Mouse (Mus musculus) left cerebral cortex, postnatal 4 days (tissue): ENCODE measurements at regions not wholly inside any gene's neighbourhood (a gene's known extent, or its start where the extent isn't known, plus 50 kb on each side); places are given as distances from the start of the nearest gene placed in this dataset.
"Not testable (repeated sequence)": the region's sequence is repeated elsewhere in the genome, so short reads cannot be mapped to it uniquely, and the experiment has no call there.

Experiments used
- DNase-seq: peaks from one replicate; pipeline ENCODE4 v3.0.0-alpha.2; 2022
- intact Hi-C: fragments of 180-260 bp; cut with DNase I; formaldehyde crosslinking; loops from one replicate; pipeline ENCODE4 v1.15.1; 2025

GRCm38 (mm10) chr4:69443956-69444355 lies 489.8 kb upstream of the Brinp1 start:
- no peak for DNase-seq
- intact Hi-C loops: no loop called here

GRCm38 (mm10) chr4:69435390-69435789 lies 481.2 kb upstream of the Brinp1 start:
- DNase-seq: no peak
- intact Hi-C loops: no loop called here

GRCm38 (mm10) chr4:69410411-69410810 lies 456.2 kb upstream of the Brinp1 start:
- intact Hi-C loops, DNase-seq: not testable (repeated sequence)

GRCm38 (mm10) chr4:69395451-69395850 lies 441.3 kb upstream of the Brinp1 start:
- no peak for DNase-seq
- intact Hi-C loops: no loop called here

- intact Hi-C loops: no loop called here
- no peak for DNase-seq
These were observed 429.1 kb upstream of the Brinp1 start for GRCm38 (mm10) chr4:69383318-69383717.

- intact Hi-C loops: no loop called here
- no peak for DNase-seq
These were observed 392.8 kb upstream of the Brinp1 start for GRCm38 (mm10) chr4:69346979-69347465.

GRCm38 (mm10) chr4:69327606-69328005 lies 373.4 kb upstream of the Brinp1 start:
- DNase-seq: no peak
- intact Hi-C loops: no loop called here
